Mouse (Mus musculus): ENCODE results near the gene Abcc4.

Abcc4 gene

GRCm38 (mm10) chr14:118710945-118711344 lies 4.9 kb upstream of the Abcc4 start:
- no peak for DNase-seq

- DNase-seq, result peak; percentile 80
Observed at GRCm38 (mm10) chr14:118709736-118710135, 3.7 kb upstream of the Abcc4 start.

GRCm38 (mm10) chr14:118708126-118708525 lies 2.1 kb upstream of the Abcc4 start:
- no peak for DNase-seq

GRCm38 (mm10) chr14:118706962-118707361 lies 943 bp upstream of the Abcc4 start:
- no peak for DNase-seq

GRCm38 (mm10) chr14:118705465-118705807 lies 583 bp downstream of the Abcc4 start:
- no peak for DNase-seq

GRCm38 (mm10) chr14:118703363-118703762 lies 2.7 kb downstream of the Abcc4 start:
- no peak for DNase-seq

GRCm38 (mm10) chr14:118701991-118702608 lies 3.9 kb downstream of the Abcc4 start:
- DNase-seq, result peak; percentile 45 to 60

- no peak for DNase-seq
Observed at GRCm38 (mm10) chr14:118700576-118700975, 5.4 kb downstream of the Abcc4 start.

- no peak for DNase-seq
Observed at GRCm38 (mm10) chr14:118699963-118700362, 6.1 kb downstream of the Abcc4 start.

GRCm38 (mm10) chr14:118699508-118699907 lies 6.5 kb downstream of the Abcc4 start:
- DNase-seq, result no peak

- DNase-seq, result no peak
Observed at GRCm38 (mm10) chr14:118696556-118697289, 9.3 kb downstream of the Abcc4 start.

- no peak for DNase-seq
Observed at GRCm38 (mm10) chr14:118695866-118696265, 10.2 kb downstream of the Abcc4 start.

- no peak for DNase-seq
Observed at GRCm38 (mm10) chr14:118694321-118694720, 11.7 kb downstream of the Abcc4 start.

- DNase-seq, result no peak
Observed at GRCm38 (mm10) chr14:118691910-118692309, 14.1 kb downstream of the Abcc4 start.

- DNase-seq, result no peak
Observed at GRCm38 (mm10) chr14:118691404-118691803, 14.6 kb downstream of the Abcc4 start.

- peak; percentile 44 to 55 for DNase-seq
Observed at GRCm38 (mm10) chr14:118690921-118691320, 15.1 kb downstream of the Abcc4 start.

- DNase-seq, result peak; percentile 22 to 40
Observed at GRCm38 (mm10) chr14:118690336-118690735, 15.7 kb downstream of the Abcc4 start.

GRCm38 (mm10) chr14:118688643-118689042 lies 17.4 kb downstream of the Abcc4 start:
- peak; percentile 26 to 44 for DNase-seq

- DNase-seq, result no peak
Observed at GRCm38 (mm10) chr14:118686861-118687260, 19.2 kb downstream of the Abcc4 start.

- DNase-seq, result no peak
Observed at GRCm38 (mm10) chr14:118685572-118685971, 20.4 kb downstream of the Abcc4 start.

GRCm38 (mm10) chr14:118682339-118683034 lies 23.5 kb downstream of the Abcc4 start:
- DNase-seq, result no peak

GRCm38 (mm10) chr14:118681087-118681486 lies 24.9 kb downstream of the Abcc4 start:
- no peak for DNase-seq

GRCm38 (mm10) chr14:118678279-118678985 lies 27.6 kb downstream of the Abcc4 start:
- no peak for DNase-seq

Data from lung, postnatal 4 days (tissue).